16 mouse cellular contexts compared by ENCODE assay signal in the genomic region with DNA sequence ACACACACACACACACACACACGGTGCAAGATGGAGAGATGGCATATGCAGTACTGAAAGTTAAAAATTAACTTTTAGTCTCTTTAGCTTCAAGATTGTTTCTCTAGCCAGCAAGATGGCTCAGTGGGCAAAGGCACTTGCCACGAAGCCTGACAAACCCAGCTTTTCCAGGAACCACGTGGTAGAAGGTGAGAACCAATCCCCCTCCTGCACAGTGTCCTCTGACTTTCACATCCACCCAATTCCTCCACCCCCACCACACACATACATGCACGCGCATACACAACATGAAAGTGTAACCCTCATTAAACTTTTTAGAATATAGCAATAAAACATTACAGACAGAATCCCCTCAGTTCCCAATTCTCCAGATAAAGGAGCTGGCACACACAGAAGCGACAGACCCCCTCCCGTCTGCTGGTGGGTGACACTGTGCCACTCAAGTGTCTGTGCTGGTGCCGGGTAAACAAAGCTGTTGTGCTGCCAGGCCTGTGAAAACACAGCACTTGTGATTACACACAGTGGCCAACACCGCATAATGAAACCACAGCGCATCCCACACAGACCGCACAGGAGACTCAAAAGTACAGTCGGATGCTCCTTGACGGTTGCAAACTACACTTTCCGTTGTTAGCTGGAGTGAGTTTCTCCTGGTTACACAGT.
"Had no signal": no experiment of that assay in that cellular context is flagged by ENCODE, and none has a peak within 500 bp of the region (broad histone marks: within the 10 kb centered on the region; RNA-seq: fewer than 3 reads in every experiment).

No protein-coding gene starts in this region.

- H3K4me1 ChIP-seq: liver, embryonic 12.5 days; midbrain, embryonic 10.5 days; stomach, embryonic 15.5 days had no signal

- DNase-seq: kidney, adult 2 months; kidney, postnatal 14 days; lung, embryonic 14.5 days; lung, postnatal 10 days; lung, postnatal 4 days; midbrain, embryonic 14.5 days; spleen, adult 18-20 months; thymus, postnatal 4 days had no signal

- H3K36me3 ChIP-seq: kidney, embryonic 15.5 days; limb, embryonic 15.5 days; liver, embryonic 12.5 days; midbrain, embryonic 10.5 days; neural tube, embryonic 15.5 days; stomach, embryonic 15.5 days had no signal

- H3K4me3 ChIP-seq: kidney, embryonic 15.5 days; limb, embryonic 15.5 days; liver, embryonic 12.5 days; midbrain, embryonic 10.5 days; myocyte; neural tube, embryonic 15.5 days; stomach, embryonic 15.5 days had no signal

- ATAC-seq: intestine, embryonic 16.5 days; liver, embryonic 12.5 days had no signal

- H3K27ac ChIP-seq: kidney, embryonic 15.5 days; limb, embryonic 15.5 days; liver, embryonic 12.5 days; midbrain, embryonic 10.5 days; neural tube, embryonic 15.5 days; stomach, embryonic 15.5 days had no signal

- H3K9me3 ChIP-seq: kidney, embryonic 15.5 days; limb, embryonic 15.5 days; liver, embryonic 12.5 days; midbrain, embryonic 10.5 days; neural tube, embryonic 15.5 days; stomach, embryonic 15.5 days had no signal

- H3K27me3 ChIP-seq: stomach, embryonic 15.5 days had no signal

- H3K4me2 ChIP-seq: kidney, embryonic 15.5 days; limb, embryonic 15.5 days; liver, embryonic 12.5 days; lung, embryonic 14.5 days; neural tube, embryonic 15.5 days; stomach, embryonic 15.5 days had no signal

- H3K9ac ChIP-seq: kidney, embryonic 15.5 days; limb, embryonic 15.5 days; liver, embryonic 12.5 days; lung, embryonic 14.5 days; neural tube, embryonic 15.5 days; stomach, embryonic 15.5 days had no signal
